Mouse (Mus musculus): Measurements from ENCODE around the gene Tmtc2.

The Tmtc2 gene

DNA sequence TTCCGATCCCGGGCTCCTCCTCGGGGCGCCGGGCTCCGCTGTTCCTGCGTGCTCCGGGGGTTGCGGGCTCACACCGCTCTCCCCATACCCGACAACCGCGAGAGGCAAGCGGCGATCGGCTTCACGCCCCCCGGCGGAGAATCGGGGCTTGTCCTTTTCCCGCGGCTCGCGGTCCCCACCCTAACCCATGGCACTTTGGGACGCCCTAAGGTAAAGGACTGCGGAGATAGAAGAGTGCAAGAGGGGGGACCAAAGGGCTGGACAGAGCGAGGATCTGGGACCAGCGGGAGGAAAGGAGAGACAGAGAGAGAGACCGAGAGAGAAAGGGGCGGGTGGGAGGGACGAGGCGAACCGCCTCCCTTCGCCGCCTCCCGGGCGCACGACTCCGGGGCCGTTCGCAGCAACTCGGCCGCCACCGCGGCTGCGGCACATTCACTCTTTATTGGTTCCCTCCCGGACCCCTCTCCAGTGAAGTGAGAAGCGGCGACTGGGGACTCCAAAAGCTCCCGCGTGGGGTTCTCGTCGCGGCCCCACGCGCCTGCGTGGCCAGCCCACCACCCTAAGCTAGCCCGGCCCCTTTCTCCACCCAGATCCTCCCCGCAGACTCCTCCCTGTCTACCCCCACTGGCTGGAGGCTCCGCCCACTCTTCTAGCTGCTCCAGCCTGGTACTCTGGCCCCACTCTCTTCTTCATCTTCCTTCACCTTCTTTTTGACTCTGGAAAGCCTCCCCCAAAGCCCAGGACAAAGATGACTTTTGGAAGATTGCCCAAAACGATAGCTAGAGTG lies at the start of gene Tmtc2:
Gene Tmtc2, minus strand, starts transcription at position 544 of the 787 bp plus-strand sequence.
- peak; percentile 93 for DNase-seq

DNA sequence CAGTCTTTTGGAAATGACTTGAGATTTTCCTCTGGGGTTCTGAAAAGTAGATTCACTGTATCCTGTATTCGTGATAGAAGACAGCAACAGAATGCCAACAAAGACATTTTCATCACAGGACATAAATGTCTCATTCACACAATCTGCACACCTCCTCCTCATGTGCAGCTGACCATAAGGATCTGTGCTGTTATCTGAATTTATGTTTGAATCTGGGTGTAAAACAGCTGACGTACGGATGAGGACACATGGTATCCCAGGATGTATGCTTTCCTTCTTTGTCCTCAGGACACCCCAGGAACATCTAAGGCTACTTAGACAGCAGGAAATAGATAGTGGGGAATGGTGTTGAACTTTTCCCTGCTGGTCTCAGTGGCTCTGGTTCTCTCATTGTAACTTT lies 37.9 kb upstream of the Tmtc2 start:
- DNase-seq: no peak

DNA sequence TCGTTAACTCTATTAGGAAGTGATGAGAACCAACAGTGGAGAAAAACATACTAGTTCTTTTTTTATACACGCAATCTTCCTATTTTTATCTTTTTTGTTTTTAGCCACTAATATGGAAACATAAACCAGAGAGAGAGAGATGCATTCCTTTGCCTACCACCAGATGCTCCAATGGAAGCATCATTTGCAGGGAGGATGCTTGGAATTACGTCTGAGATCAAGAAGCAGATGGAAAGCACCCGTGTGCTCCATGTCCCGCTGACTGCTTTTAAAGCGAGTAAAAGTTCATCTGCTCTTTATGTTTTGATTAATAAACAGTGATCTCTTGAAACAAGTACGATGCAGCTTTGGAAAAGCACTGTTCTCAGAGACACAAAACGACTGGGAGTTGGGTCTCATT lies 24.6 kb upstream of the Tmtc2 start:
- peak; percentile 44 for DNase-seq

- no peak for DNase-seq
These were observed 23.0 kb upstream of the Tmtc2 start for GRCm38 (mm10) chr10:105597226-105597625.

GRCm38 (mm10) chr10:105595480-105596102 lies 21.3 kb upstream of the Tmtc2 start:
- DNase-seq: peak; percentile 89

DNA sequence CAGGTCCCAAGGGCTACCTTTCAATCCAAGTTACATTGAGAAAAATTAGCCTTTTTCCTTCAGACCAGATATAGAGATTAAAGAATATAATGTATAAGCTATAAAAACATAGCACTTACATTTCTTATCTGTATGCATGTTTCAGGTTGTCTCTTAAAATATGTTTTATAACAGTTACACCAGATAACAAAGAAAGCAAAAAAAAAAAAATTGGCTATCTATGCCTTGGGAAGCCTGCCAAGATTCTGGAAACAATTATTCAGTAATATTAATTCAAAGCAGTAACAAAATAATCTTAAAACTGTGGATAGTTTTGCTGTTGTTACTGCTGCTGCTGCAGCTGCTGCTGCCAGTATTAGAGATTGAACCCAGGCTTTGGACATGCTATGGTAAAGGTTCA lies 13.9 kb upstream of the Tmtc2 start:
- DNase-seq: no peak

GRCm38 (mm10) chr10:105579318-105579717 lies 5.1 kb upstream of the Tmtc2 start:
- no peak for DNase-seq

DNA sequence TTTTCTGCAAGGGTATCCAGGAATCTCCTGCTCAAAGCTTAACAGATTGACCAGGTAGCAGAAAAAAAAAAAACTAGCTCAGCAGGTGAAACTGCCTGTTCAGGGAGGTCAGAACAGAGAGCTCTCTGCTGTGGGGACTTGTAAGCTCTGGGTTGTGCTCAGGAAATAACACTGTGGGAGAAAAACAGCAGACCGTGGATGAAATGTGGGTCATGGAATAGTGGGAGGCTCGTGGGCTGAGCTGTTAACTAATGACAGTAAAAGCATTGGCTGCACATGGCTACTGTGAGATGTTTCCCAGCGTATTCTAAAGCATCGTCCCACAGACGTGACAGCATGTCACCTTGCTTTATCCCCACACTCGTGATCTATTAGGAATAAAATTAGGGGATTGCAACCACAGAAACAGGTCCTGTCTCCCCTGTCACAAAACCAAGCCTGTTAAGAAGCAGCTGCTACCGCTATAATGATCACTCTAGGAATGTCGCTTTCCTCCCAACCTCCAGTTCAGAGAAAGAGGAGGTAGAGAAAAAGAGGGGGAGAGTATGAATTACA lies 4.1 kb upstream of the Tmtc2 start:
- peak; percentile 84 for DNase-seq

- DNase-seq: peak; percentile 97
These were observed 727 bp upstream of the Tmtc2 start for GRCm38 (mm10) chr10:105574695-105575660.

DNA sequence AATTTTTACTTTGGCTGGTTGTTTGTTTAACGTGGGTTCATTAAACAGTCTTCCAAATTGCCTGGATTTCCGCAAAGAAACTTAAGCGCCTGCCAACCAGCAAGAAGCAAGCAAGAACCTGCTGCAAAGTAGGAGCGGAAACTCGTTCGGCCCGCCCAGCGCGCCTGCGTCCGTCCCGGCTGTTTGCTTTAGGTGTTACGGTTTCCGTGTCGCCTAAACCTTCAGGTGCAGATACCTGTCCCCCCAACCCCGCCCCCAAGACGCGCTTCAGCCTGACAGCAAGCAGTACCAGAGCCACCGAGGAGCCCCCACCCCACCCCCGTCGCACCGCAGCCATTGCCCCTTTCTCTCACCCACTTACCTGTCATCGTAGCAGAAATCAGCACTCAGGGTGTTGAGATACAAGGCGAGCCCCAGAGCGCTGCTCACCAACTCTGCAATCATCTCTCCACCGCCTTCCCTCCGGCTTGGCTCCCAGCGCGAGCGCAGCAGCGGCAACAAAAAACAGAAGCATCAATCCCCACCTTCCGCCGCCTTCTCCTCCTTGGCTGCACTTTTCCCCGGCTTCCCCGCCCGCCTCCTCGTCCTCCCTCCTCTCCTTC lies 844 bp downstream of the Tmtc2 start:
- peak; percentile 69 for DNase-seq

DNA sequence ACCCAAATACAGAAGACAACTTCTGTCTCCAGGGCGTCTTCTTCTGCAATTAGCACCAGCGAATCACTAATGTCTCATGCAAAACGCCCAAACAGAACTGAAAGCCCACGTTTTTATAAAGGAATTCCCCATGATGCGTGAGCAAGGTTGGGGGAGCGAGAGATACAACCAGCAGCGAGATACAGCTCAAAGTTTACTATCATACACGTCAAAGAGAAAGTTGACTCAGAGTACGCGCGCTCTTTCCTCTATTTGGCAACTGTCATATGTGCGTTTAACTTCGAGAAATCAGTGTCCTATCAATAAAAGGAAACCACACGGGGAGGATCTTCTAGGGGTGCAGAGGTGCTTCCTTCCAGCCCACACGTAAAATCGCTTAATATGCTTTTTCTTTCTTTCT lies 1.4 kb downstream of the Tmtc2 start:
- no peak for DNase-seq

- DNase-seq: peak; percentile 44
These were observed 1.9 kb downstream of the Tmtc2 start for GRCm38 (mm10) chr10:105572301-105572700.

GRCm38 (mm10) chr10:105571831-105572230 lies 2.4 kb downstream of the Tmtc2 start:
- peak; percentile 43 for DNase-seq

DNA sequence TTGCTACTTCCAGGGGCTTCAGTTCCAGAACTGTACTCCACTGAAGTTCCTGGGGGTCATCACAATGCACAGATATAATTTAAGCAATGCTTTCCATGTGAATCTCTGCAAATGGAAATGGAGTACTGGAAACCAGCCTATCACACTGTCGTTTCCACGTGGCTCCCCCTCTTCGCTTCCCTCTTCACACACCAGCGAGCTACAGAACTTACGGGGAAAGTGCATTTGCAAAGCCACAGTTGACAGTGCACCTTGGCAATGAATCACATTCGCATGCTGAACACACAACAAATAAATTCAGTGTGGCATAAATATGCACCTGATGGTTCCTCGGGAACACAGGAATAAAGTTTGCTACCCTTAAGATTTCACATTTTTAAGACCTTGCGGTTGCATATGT lies 3.2 kb downstream of the Tmtc2 start:
- DNase-seq: peak; percentile 32

DNA sequence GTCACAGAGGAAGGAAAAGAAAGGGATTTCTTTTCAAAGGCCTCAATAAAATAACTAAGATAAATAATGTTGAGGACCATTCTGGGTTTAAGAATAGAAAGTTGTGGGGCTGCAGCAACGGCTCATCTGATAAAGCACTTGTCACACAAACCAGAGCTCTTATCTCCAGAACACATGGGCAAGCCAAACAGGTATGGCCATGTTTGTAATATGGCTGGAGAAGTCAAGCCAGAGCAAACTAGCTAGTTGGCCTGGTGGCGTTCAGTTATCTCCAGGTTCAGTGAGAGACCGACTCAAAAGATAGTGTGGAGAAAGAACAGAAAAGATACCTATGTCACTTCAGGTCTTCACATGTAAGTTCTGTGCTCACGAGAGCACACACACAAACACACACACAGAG lies 4.7 kb downstream of the Tmtc2 start:
- peak; percentile 28 for DNase-seq

GRCm38 (mm10) chr10:105567825-105568531 lies 6.3 kb downstream of the Tmtc2 start:
- DNase-seq: peak; percentile 88

DNA sequence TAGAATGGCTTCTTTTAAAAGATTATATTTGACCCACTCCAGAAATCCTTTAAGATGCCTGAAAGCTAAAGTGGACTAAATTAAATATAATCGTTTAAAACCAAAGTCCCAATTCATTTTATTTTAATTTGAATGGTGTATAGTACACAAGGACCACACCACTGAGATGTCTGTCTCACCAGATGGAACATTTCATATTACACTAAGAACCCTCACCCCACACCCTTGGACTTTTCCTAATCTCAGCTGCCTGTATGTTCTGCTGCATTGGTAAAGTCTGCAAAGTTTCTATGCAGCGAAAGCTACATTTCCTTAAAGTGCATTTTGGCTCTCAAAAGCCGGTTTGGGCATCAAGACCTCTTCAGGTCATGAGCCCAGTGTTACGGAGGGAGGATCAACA lies 12.7 kb downstream of the Tmtc2 start:
- DNase-seq: no peak

GRCm38 (mm10) chr10:105557581-105557980 lies 16.7 kb downstream of the Tmtc2 start:
- no peak for DNase-seq

DNA sequence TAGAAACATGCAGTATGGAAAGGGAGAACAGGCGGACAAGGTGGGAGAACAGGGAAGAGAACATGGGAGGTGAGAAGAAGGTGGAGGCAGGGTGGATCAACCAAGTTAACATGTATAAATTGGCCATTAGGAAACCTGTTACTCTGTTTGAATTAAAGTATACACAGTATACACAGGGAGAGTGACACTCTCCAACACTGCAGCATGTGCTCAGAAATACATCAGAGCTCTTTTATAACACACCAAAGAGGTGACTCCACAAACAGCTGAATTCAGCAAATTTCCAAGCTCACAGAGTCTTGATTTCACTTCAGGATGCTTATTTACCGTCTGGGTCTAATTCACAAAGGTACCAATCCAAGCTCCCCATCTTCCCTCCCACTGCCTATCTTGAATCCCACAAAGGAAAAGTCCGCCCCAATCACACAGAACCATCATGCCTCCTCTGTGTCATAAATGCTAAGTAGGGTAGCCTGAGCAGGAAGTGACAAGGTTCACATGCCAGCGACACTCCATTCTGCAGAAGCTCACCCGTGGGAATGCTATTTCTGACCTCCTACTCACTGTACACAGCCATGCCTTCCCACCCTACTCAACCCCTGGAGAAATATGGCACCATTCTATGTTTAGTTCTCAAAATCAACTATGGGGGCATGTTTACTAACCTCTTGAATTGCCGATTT lies 17.2 kb downstream of the Tmtc2 start:
- no peak for DNase-seq

DNA sequence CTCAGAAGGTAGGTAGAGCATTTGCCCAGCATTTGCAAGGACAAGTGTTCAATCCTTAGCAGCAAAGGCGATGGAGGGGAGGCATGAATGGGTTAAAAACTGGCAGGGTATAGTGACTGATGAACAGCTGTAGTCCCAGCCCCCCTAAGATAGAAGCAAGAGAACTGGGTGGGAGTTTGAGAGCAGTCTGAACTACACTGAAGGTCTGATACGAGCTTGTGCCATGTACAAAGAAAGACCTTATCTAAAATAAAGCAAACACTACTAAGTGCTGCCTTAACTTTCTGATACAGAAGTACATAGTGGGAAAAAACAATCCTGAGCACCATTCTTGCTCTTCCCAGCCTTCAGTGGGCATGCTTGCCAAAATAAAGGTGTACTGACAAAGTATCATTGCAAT lies 20.1 kb downstream of the Tmtc2 start:
- no peak for DNase-seq

- no peak for DNase-seq
These were observed 26.2 kb downstream of the Tmtc2 start for GRCm38 (mm10) chr10:105548040-105548439.

Measured in cerebellum, adult 9-10 months (tissue).